Mouse (Mus musculus) hindbrain, embryonic 15.5 days (tissue): ENCODE data around the gene Phf10. TPM values are rescaled to one million over a fixed set of nuclear protein-coding genes. Genes with fewer than 3 reads are reported as not detected.
"Not testable (repeated sequence)": the region's sequence is repeated elsewhere in the genome, so short reads cannot be mapped to it uniquely, and the experiment has no call there.

ENCODE experiments used
- ATAC-seq: fragments of 200-750 bp; cut with Nextera tagmentation; 2 replicates; pipeline ENCODE4 v1.8.0; 2017; ENCODE audit warnings: low read depth, moderate number of reproducible peaks, moderate TSS enrichment; ENCODE audit not compliant: low FRiP score
- H3K27ac ChIP-seq: fragments of 300-500 bp; sonication (generic); replicated peaks from 2 replicates; pipeline ENCODE4 v1.5.1; 2015; ENCODE audit warnings: mild to moderate bottlenecking, inconsistent platforms
- H3K27me3 ChIP-seq: fragments of 300-500 bp; sonication (generic); 2 replicates; pipeline ENCODE4 v1.6.1; 2015; ENCODE audit warnings: control low read depth, inconsistent platforms
- H3K36me3 ChIP-seq: fragments of 300-500 bp; sonication (generic); 2 replicates; pipeline ENCODE4 v1.6.1; 2015; ENCODE audit warnings: control low read depth, inconsistent platforms
- H3K4me1 ChIP-seq: fragments of 300-500 bp; sonication (generic); replicated peaks from 2 replicates; pipeline ENCODE4 v1.6.1; 2015; ENCODE audit warnings: control low read depth, inconsistent platforms
- H3K4me2 ChIP-seq: fragments of 300-500 bp; sonication (generic); 2 replicates; pipeline ENCODE4 v1.6.1; 2015; ENCODE audit warnings: moderate library complexity, mild to moderate bottlenecking, inconsistent platforms
- H3K4me3 ChIP-seq: fragments of 300-500 bp; sonication (generic); 2 replicates; pipeline ENCODE4 v1.5.1; 2015; ENCODE audit warnings: mild to moderate bottlenecking, inconsistent platforms
- H3K9ac ChIP-seq: fragments of 300-500 bp; sonication (generic); 2 replicates; pipeline ENCODE4 v1.6.1; 2015; ENCODE audit warnings: inconsistent platforms
- H3K9me3 ChIP-seq: fragments of 300-500 bp; sonication (generic); 2 replicates; pipeline ENCODE4 v1.6.1; 2016; ENCODE audit warnings: control low read depth, inconsistent platforms
- WGBS: fragments of 180-500 bp; shearing (Covaris S2); methylation state at CpG from one replicate; pipeline ENCODE4 v1.1.7; 2015; 5-methylcytosine and 5-hydroxymethylcytosine counted together
- polyA plus RNA-seq: library from polyadenylated mRNA; unstranded; fragments of >200 nt; fragmentation: Nextera tagmentation; extraction: Ambion mirVana; gene quantifications from 2 replicates; pipeline ENCODE4 v1.2.1, GENCODE M21; 2015

Gene Phf10
- polyA plus RNA-seq, 1 experiment from 2014 or later = 14.2 TPM

DNA sequence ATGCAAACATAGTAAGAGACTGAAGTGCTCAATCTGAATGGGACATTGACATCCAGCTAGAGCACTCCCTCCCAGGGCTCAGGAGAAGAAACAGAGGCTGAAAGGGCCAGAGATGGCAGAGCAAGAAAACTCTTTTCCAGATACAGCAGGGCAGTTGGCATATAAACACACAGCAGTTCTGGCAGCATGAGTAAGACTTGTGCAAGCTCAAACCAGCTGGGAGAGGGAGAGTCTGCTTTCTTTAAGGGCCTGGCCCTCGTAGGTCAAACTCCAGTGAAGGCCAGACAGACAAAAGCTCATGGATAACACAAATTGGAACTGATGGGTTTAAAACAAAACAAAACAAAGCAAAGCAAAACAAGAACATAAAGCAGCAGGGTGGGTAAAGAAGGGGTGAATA lies 54.5 kb downstream of the Phf10 start:
- ATAC-seq = no peak
- Histone ChIP-seq H3K4me1 (no peaks in the 10 kb centered on the region), H3K9ac (no peak overlapping the region), H3K4me2 (no peak overlapping the region), H3K27ac (no peak overlapping the region), H3K36me3 (no peaks in the 10 kb centered on the region), H3K9me3 (no peaks in the 10 kb centered on the region), H3K27me3 (no peaks in the 10 kb centered on the region), H3K4me3 (no peak overlapping the region)
- 40% methylated on average over 1 of the region's 1 CpGs for WGBS

DNA sequence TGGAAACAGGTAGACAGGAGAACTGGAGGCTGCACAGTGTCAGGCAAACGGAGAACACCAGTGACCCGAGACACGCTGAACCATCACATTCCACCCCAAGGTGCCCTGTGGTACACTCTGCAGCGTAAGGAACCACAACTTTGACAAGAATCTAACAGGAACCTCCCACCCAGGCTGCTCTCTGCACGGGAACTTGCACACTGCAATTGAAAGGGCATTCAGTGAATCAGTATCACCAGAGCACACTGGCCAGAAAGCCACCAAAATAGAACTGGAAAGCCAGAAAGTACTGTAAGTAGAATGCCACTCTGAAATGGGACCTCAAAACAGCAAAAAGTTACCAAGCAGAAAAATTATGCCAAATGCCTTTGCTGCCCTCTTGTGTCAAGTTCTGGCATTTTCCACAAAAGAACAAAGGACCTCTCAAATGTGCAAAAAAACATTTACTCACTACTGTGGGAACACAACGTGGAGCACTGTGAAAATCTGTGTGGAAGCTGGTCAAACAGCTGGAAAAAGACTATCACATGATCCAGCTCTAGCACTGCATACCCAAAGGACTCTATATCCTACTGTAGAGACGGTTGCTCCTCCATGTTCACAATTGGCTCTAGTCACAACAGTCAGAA lies 56.3 kb downstream of the Phf10 start:
- no peaks in the 10 kb centered on the region for H3K27me3 ChIP-seq
- H3K36me3 ChIP-seq = no peaks in the 10 kb centered on the region
- H3K27ac ChIP-seq = no peak overlapping the region
- H3K9ac ChIP-seq = no peak overlapping the region
- H3K4me2 ChIP-seq = no peak overlapping the region
- whole genome bisulfite sequencing = 49% methylated on average over 7 of the region's 7 CpGs
- H3K4me1 ChIP-seq = no peaks in the 10 kb centered on the region
- ATAC-seq = peak; percentile 59
- no peaks in the 10 kb centered on the region for H3K9me3 ChIP-seq
- H3K4me3 ChIP-seq = no peak overlapping the region

DNA sequence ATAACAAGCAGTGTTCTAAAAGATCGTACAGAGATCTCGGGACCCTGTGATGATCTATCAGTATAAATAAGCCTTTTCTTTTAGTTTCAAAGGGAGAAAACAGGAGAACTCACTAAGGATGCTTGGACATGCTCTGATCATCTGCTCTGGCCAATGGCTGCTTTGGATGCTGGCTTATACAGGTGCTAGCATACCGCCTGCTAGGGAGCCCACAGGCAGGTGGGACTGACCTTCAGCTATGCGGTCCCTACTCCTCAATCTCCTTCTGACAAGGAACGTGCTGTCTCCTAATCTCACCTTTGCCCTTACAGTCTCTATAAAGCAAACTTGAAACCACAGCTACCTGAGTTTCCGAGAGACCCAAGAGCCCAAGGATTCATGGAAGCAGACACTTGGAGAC lies 56.9 kb downstream of the Phf10 start:
- no peak overlapping the region for H3K27ac ChIP-seq
- WGBS = 88% methylated on average over 6 of the region's 6 CpGs
- no peak overlapping the region for H3K4me2 ChIP-seq
- no peak; the same call in 1 of the 2 replicates for ATAC-seq
- no peaks in the 10 kb centered on the region for H3K4me1 ChIP-seq
- no peaks in the 10 kb centered on the region for H3K9me3 ChIP-seq
- no peaks in the 10 kb centered on the region for H3K36me3 ChIP-seq
- no peak overlapping the region for H3K9ac ChIP-seq
- H3K4me3 ChIP-seq = no peak overlapping the region
- no peaks in the 10 kb centered on the region for H3K27me3 ChIP-seq

DNA sequence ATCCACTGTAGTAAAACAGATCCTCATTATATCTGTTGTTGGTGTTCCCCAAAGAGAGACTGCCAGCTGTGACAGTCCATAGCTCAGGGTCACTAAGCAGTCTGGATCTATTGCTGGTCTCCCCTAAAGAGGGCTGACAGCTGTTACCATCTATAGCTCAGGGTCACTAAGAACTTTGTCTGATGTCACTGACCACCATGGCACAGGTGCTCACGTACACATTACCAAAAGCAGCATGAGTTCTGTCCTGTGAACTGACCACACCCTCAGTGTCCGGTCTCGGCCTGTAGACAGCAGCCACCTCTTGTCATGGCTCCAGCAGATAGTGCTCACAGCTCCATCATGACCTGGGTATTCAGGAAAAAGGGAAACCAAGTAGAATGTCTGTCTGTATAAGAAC lies 57.9 kb downstream of the Phf10 start:
- Histone ChIP-seq H3K9me3 (no peaks in the 10 kb centered on the region), H3K9ac (no peak overlapping the region), H3K4me3 (no peak overlapping the region), H3K27me3 (no peaks in the 10 kb centered on the region), H3K36me3 (no peaks in the 10 kb centered on the region), H3K27ac (no peak overlapping the region), H3K4me1 (no peaks in the 10 kb centered on the region), H3K4me2 (no peak overlapping the region)
- no peak for ATAC-seq
- 80% methylated on average over 3 of the region's 3 CpGs for WGBS

DNA sequence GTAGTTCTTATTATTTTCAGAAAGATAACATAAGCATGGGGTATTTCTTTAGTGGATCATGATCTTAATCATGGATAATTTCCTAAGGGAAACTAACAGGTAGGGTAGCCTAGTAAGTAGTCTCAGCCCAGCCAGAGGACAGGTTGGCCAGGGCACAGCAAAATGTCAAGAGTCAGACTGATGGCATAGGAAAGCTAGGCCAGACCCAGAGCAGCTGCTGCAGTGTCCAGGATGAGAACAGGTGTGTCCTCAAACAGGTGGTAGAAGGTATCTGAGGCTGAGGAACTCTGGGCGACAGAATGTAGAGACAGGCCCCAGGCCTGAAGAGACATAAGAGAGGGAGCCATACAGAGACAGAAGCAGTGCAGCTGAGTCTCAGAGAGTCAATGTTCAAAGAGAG lies 62.1 kb downstream of the Phf10 start:
- H3K9me3 ChIP-seq = no peaks in the 10 kb centered on the region
- no peak for ATAC-seq
- H3K4me3 ChIP-seq = no peak overlapping the region
- no peaks in the 10 kb centered on the region for H3K36me3 ChIP-seq
- H3K27ac ChIP-seq = no peak overlapping the region
- WGBS = 92% methylated on average over 1 of the region's 1 CpGs
- no peaks in the 10 kb centered on the region for H3K27me3 ChIP-seq
- no peaks in the 10 kb centered on the region for H3K4me1 ChIP-seq
- H3K4me2 ChIP-seq = no peak overlapping the region
- H3K9ac ChIP-seq = no peak overlapping the region

DNA sequence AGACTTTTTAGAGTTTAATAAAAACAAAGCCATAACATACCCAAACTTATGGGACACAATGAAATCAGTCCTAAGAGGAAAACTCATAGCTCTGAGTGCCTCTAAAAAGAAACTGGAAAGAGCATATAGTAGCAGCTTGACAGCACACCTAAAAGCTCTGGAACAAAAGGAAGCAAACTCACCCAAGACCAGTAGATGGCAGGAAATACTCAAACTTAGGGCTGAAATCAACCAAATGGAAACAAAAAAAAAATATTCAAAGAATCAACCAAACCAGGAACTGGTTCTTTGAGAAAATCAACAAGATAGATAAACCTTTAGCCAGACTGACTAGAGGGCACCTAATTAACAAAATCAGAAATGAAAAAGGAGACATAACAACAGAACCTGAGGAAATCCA lies 66.0 kb downstream of the Phf10 start:
- H3K4me3 ChIP-seq, H3K27me3 ChIP-seq, H3K27ac ChIP-seq, H3K36me3 ChIP-seq, H3K4me1 ChIP-seq, H3K9me3 ChIP-seq, ATAC-seq, H3K9ac ChIP-seq, H3K4me2 ChIP-seq: not testable (repeated sequence)

Other genes with a start within 250 kb of the Phf10 start
- gene Wdr27, start 18.1 kb downstream of the Phf10 start, polyA plus RNA-seq = 9.9 and 10.5 TPM in 2 replicates
- gene 1600012H06Rik, start 18.1 kb downstream of the Phf10 start, polyA plus RNA-seq = 25.7 and 27.3 TPM in 2 replicates
- gene 9030025P20Rik, start 17.2 kb upstream of the Phf10 start, polyA plus RNA-seq = 8.3 and 8.7 TPM in 2 replicates
- gene Gm3417, start 17.5 kb upstream of the Phf10 start, polyA plus RNA-seq = 0.29 and 0.59 TPM in 2 replicates
- 7.2 and 8.3 TPM in 2 replicates for gene Gm3435, start 48.9 kb upstream of the Phf10 start, polyA plus RNA-seq
- gene Ermard, start 79.9 kb upstream of the Phf10 start, polyA plus RNA-seq = 69.1 and 73.3 TPM in 2 replicates
- 0.52 and 0.71 TPM in 2 replicates for gene Tcte3, start 80.2 kb upstream of the Phf10 start, polyA plus RNA-seq
- 3.5 and 4.2 TPM in 2 replicates for gene Gm3448, start 80.3 kb upstream of the Phf10 start, polyA plus RNA-seq